In the genomic region with DNA sequence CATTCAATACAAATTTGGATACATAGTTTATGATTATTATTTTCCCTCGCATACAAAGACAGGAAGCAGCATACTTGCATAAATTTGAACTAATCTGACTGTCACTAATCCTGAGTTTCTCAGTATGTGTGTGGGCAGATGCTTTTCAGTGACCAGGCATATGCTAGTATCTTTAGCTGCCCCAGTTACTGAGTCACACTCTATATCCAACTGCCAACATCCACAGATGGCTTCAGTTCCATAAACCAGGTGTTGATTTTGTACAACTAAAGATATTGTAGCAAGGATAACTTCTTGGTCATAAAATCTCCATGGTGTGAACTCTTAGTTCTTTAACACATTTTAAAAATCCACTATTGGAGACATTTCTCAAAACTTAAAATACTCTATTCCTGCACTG, we compare ENCODE assay signal across 19 mouse cellular contexts.
DNase-seq lines count a peak whose midpoint lies in the region; ATAC-seq and TF ChIP-seq lines count a peak whose summit lies in the region.
"Had no signal": no experiment of that assay in that cellular context is flagged by ENCODE, and none has a peak within 500 bp of the region (broad histone marks: within the 10 kb centered on the region; RNA-seq: fewer than 3 reads in every experiment).

No protein-coding gene starts in this region.

- peak; percentile 8 to 47 for DNase-seq in layer of hippocampus, adult 18-20 months (ENCODE audit: low spot score in 2 of 2)
- no peak for DNase-seq in layer of hippocampus, postnatal 10 days (ENCODE audit: low spot score in 2 of 2)
- DNase-seq in brain, embryonic 14.5 days (ENCODE audit: low read depth) = peak; percentile 46
- peak; percentile 14 to 34 for DNase-seq in layer of hippocampus, adult 2 months (ENCODE audit: low spot score in 2 of 2)
- DNase-seq in left cerebral cortex, postnatal 36 days (ENCODE audit: low spot score in 2 of 2) = peak; percentile 13 to 24
- no peak for DNase-seq in urinary bladder, adult 2 months (ENCODE audit: low spot score)
- DNase-seq in liver, embryonic 11.5 days (ENCODE audit: low spot score) = no peak
- DNase-seq: cerebellum, adult 11 months; kidney, postnatal 10 days; lung, embryonic 14.5 days; thymus, postnatal 25 days had no signal

- no peak overlapping the region for H3K4me2 ChIP-seq in liver, embryonic 11.5 days
- H3K4me2 ChIP-seq: heart, embryonic 12.5 days; hindbrain, embryonic 14.5 days; intestine, embryonic 15.5 days; limb, embryonic 15.5 days; lung, embryonic 14.5 days; midbrain, embryonic 13.5 days; neural tube, embryonic 15.5 days had no signal

- no peaks in the 10 kb centered on the region for H3K9me3 ChIP-seq in liver, embryonic 11.5 days (ENCODE audit: control insufficient read depth, low read length)
- H3K9me3 ChIP-seq: heart, embryonic 12.5 days; intestine, embryonic 15.5 days; limb, embryonic 15.5 days; midbrain, embryonic 13.5 days; neural tube, embryonic 15.5 days had no signal

- H3K4me3 ChIP-seq in layer of hippocampus, adult 2 months = no peak overlapping the region
- no peak overlapping the region for H3K4me3 ChIP-seq in liver, embryonic 11.5 days (ENCODE audit: low read depth, low read length)
- H3K4me3 ChIP-seq: heart, embryonic 12.5 days; intestine, embryonic 15.5 days; left cerebral cortex, adult 2 months; limb, embryonic 15.5 days; midbrain, embryonic 13.5 days; myocyte; neural tube, embryonic 15.5 days had no signal

- 79% methylated on average over 1 of the region's 1 CpGs for WGBS in liver, embryonic 11.5 days

- no peak for TF ChIP-seq POLR2A in brain, embryonic 14.5 days (IDR thresholded peaks at IDR 0.05; ENCODE audit: borderline replicate concordance, extremely low read depth, insufficient read depth, insufficient read length, poor library complexity, severe bottlenecking)

- no peaks in the 10 kb centered on the region for H3K27me3 ChIP-seq in liver, embryonic 11.5 days (replicated peaks; ENCODE audit: control insufficient read depth, insufficient read depth, low read length)
- H3K27me3 ChIP-seq: heart, embryonic 12.5 days; intestine, embryonic 15.5 days; limb, embryonic 15.5 days; midbrain, embryonic 13.5 days; neural tube, embryonic 15.5 days had no signal

- no peaks in the 10 kb centered on the region for H3K36me3 ChIP-seq in liver, embryonic 11.5 days (ENCODE audit: control insufficient read depth, insufficient read depth, low read length)
- H3K36me3 ChIP-seq: heart, embryonic 12.5 days; intestine, embryonic 15.5 days; limb, embryonic 15.5 days; midbrain, embryonic 13.5 days; neural tube, embryonic 15.5 days had no signal

- no peak for ATAC-seq in liver, embryonic 11.5 days (replicated peaks; ENCODE audit: low FRiP score)
- ATAC-seq: intestine, embryonic 15.5 days; midbrain, embryonic 13.5 days had no signal

- no peaks in the 10 kb centered on the region for H3K4me1 ChIP-seq in liver, embryonic 11.5 days (replicated peaks; ENCODE audit: control insufficient read depth, insufficient read depth, low read length)
- H3K4me1 ChIP-seq: heart, embryonic 12.5 days; intestine, embryonic 15.5 days; limb, embryonic 15.5 days; midbrain, embryonic 13.5 days; neural tube, embryonic 15.5 days had no signal

- H3K9ac ChIP-seq in liver, embryonic 11.5 days (ENCODE audit: low read depth, low read length) = no peak overlapping the region
- H3K9ac ChIP-seq: heart, embryonic 12.5 days; hindbrain, embryonic 14.5 days; intestine, embryonic 15.5 days; limb, embryonic 15.5 days; lung, embryonic 14.5 days; midbrain, embryonic 13.5 days; neural tube, embryonic 15.5 days had no signal

- no peak for TF ChIP-seq CTCF in brain, embryonic 14.5 days (IDR thresholded peaks at IDR 0.05; ENCODE audit: borderline replicate concordance, extremely low read depth, insufficient read depth, insufficient read length)
- TF ChIP-seq CTCF in layer of hippocampus, adult 2 months (conservative IDR thresholded peaks at IDR 0.05) = no peak

- intact Hi-C loops in left cerebral cortex, postnatal 36 days (cut with DNase I) = no loop called here

- no peak overlapping the region for H3K27ac ChIP-seq in layer of hippocampus, adult 2 months
- H3K27ac ChIP-seq in liver, embryonic 11.5 days (ENCODE audit: low read depth, low read length) = no peak overlapping the region
- H3K27ac ChIP-seq: hindbrain, embryonic 14.5 days; intestine, embryonic 15.5 days; left cerebral cortex, adult 2 months; limb, embryonic 15.5 days; midbrain, embryonic 13.5 days; neural tube, embryonic 15.5 days had no signal

Comparison
In these comparisons a context has a peak if more than half of its experiments do, and no peak if none do; other contexts are left out.
1. DNase-seq: peak in layer of hippocampus, adult 18-20 months (2 of 2), brain, embryonic 14.5 days (single experiment), layer of hippocampus, adult 2 months (2 of 2) and left cerebral cortex, postnatal 36 days (2 of 2); none in layer of hippocampus, postnatal 10 days (0 of 2), urinary bladder, adult 2 months (single experiment) and liver, embryonic 11.5 days (single experiment).